Mouse (Mus musculus) embryonic facial prominence, embryonic 10.5 days (tissue): ENCODE results near the gene Casr. TPM values are rescaled to one million over a fixed set of nuclear protein-coding genes. Genes with fewer than 3 reads are reported as not detected.

Experiments
- DNase-seq: peaks from one replicate; pipeline ENCODE4 v3.0.0-alpha.2; 2017; ENCODE audit warnings: low spot score
- H3K27ac ChIP-seq: fragments of 300-500 bp; sonication (generic); replicated peaks from 2 replicates; pipeline ENCODE4 v1.5.1; 2016; ENCODE audit warnings: mild to moderate bottlenecking
- H3K27me3 ChIP-seq: fragments of 300-500 bp; sonication (generic); replicated peaks from 2 replicates; pipeline ENCODE4 v1.6.1; 2016; ENCODE audit warnings: low read depth, mild to moderate bottlenecking; ENCODE audit not compliant: poor library complexity, severe bottlenecking
- H3K36me3 ChIP-seq: fragments of 300-500 bp; sonication (generic); replicated peaks from 2 replicates; pipeline ENCODE4 v1.6.1; 2016; ENCODE audit warnings: mild to moderate bottlenecking, moderate library complexity
- H3K4me1 ChIP-seq: fragments of 300-500 bp; sonication (generic); 2 replicates; pipeline ENCODE4 v1.6.1; 2016
- H3K4me3 ChIP-seq: fragments of 300-500 bp; sonication (generic); 2 replicates; pipeline ENCODE4 v1.5.1; 2016; ENCODE audit warnings: mild to moderate bottlenecking, moderate library complexity
- H3K9me3 ChIP-seq: fragments of 300-500 bp; sonication (generic); 2 replicates; pipeline ENCODE4 v1.6.1; 2016; ENCODE audit warnings: mild to moderate bottlenecking
- WGBS: fragments of 180-500 bp; shearing (Covaris S2); methylation state at CpG from one replicate; pipeline ENCODE4 v1.1.7; 2016; 5-methylcytosine and 5-hydroxymethylcytosine counted together
- polyA plus RNA-seq: library from polyadenylated mRNA; unstranded; fragments of >200 nt; fragmentation: Nextera tagmentation; extraction: Ambion mirVana; gene quantifications from 2 replicates; pipeline ENCODE4 v1.2.1, GENCODE M21; 2016

Casr gene
- polyA plus RNA-seq, 1 experiment from 2014 or later = 0.26 TPM

- no peaks in the 10 kb centered on the region for H3K9me3 ChIP-seq
- WGBS = 82% methylated on average over 3 of the region's 3 CpGs
- no peaks in the 10 kb centered on the region for H3K36me3 ChIP-seq
- no peaks in the 10 kb centered on the region for H3K27me3 ChIP-seq
- DNase-seq = no peak
- H3K27ac ChIP-seq = no peak overlapping the region
- no peaks in the 10 kb centered on the region for H3K4me1 ChIP-seq
- no peak overlapping the region for H3K4me3 ChIP-seq
These were observed 96.5 kb downstream of the Casr start for GRCm38 (mm10) chr16:36465436-36465835.

GRCm38 (mm10) chr16:36464076-36464475 lies 97.9 kb downstream of the Casr start:
- no peaks in the 10 kb centered on the region for H3K27me3 ChIP-seq
- no peak overlapping the region for H3K27ac ChIP-seq
- H3K4me1 ChIP-seq = no peaks in the 10 kb centered on the region
- H3K9me3 ChIP-seq = no peaks in the 10 kb centered on the region
- H3K36me3 ChIP-seq = no peaks in the 10 kb centered on the region
- WGBS = 91% methylated on average over 4 of the region's 4 CpGs
- no peak overlapping the region for H3K4me3 ChIP-seq
- no peak for DNase-seq

GRCm38 (mm10) chr16:36460426-36460825 lies 101.5 kb downstream of the Casr start:
- H3K27me3 ChIP-seq = no peaks in the 10 kb centered on the region
- DNase-seq = no peak
- H3K36me3 ChIP-seq = no peaks in the 10 kb centered on the region
- H3K4me3 ChIP-seq = no peak overlapping the region
- no peaks in the 10 kb centered on the region for H3K4me1 ChIP-seq
- no peak overlapping the region for H3K27ac ChIP-seq
- WGBS = 23% methylated on average over 2 of the region's 2 CpGs
- no peaks in the 10 kb centered on the region for H3K9me3 ChIP-seq

DNA sequence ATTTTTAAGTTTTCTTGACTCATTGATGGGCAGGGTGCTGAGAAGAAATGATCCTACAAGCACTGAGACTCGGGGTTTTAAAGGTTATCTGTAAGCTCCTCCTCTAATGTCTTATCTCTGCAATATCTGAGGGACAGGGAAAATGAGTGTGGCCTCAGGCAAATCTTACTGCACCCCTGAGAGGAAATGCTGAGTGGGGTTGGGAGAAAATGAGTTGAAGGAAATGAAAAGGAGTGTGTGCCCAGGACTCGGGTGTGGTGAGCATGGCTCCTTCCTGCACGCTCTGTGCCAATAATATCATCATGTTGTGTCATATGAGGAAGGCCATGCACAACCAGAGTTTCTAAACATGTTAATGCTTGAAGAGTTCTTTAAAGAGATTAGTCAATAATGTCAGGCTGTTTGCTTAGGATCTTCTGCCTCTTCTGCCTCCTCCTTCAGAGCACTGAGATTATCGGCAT lies 106.6 kb downstream of the Casr start, which contains the start of gene Stfa3:
Gene Stfa3, minus strand, starts transcription at position 51 of the 461 bp plus-strand sequence.
- Histone ChIP-seq H3K9me3 (no peaks in the 10 kb centered on the region), H3K4me1 (no peaks in the 10 kb centered on the region), H3K4me3 (no peak within 1 kb of the TSS), H3K36me3 (no peaks in the 10 kb centered on the region), H3K27me3 (no peaks in the 10 kb centered on the region), H3K27ac (no peak within 1 kb of the TSS)
- 84% methylated on average over 4 of the region's 4 CpGs for whole genome bisulfite sequencing
- DNase-seq = no peak

Other genes starting within 250 kb of the Casr start
- gene BC117090, start 227.8 kb downstream of the Casr start, polyA plus RNA-seq = not detected in 2 replicates
- 0.39 TPM in 1 of 2 replicates, not detected in the other for gene BC100530, start 194.4 kb downstream of the Casr start, polyA plus RNA-seq
- not detected in 2 replicates for gene Stfa2, start 153.7 kb downstream of the Casr start, polyA plus RNA-seq
- not detected in 2 replicates for gene Stfa3, start 106.7 kb downstream of the Casr start, polyA plus RNA-seq
- 0.62 and 0.93 TPM in 2 replicates for gene Cd86, start 103.9 kb upstream of the Casr start, polyA plus RNA-seq
- gene Ildr1, start 131.8 kb upstream of the Casr start, polyA plus RNA-seq = 1.0 and 1.7 TPM in 2 replicates
- gene Slc15a2, start 222.8 kb upstream of the Casr start, polyA plus RNA-seq = 2.0 and 3.0 TPM in 2 replicates